Mouse (Mus musculus): ENCODE measurements around the gene Uggt1. TPM values are rescaled to one million over a fixed set of nuclear protein-coding genes. Genes with fewer than 3 reads are reported as not detected.

Gene Uggt1
- polyA plus RNA-seq, 1 experiment, result 0.18 TPM

GRCm38 (mm10) chr1:36233218-36233617 lies 11.3 kb downstream of the Uggt1 start:
- peaks cover 66% of the 10 kb centered on the region for H3K36me3 ChIP-seq (ENCODE audit: control insufficient read depth)
- no peaks in the 10 kb centered on the region for H3K9me3 ChIP-seq (ENCODE audit: control insufficient read depth, low read length)
- H3K4me3 ChIP-seq (replicated peaks), result no peak overlapping the region
- no peaks in the 10 kb centered on the region for H3K27me3 ChIP-seq (ENCODE audit: control insufficient read depth)
- no peak for TF ChIP-seq TAL1 (IDR thresholded peaks at IDR 0.05; ENCODE audit: low read length)
- TF ChIP-seq GATA1 (IDR thresholded peaks at IDR 0.05; ENCODE audit: low read length), result no peak
- H3K4me1 ChIP-seq (ENCODE audit: control insufficient read depth), result no peaks in the 10 kb centered on the region; the same call in 1 of the 2 replicates

- no peak overlapping the region for H3K4me3 ChIP-seq (replicated peaks)
- H3K9me3 ChIP-seq (ENCODE audit: control insufficient read depth, low read length), result no peaks in the 10 kb centered on the region
- no peak for TF ChIP-seq TAL1 (IDR thresholded peaks at IDR 0.05; ENCODE audit: low read length)
- TF ChIP-seq GATA1 (IDR thresholded peaks at IDR 0.05; ENCODE audit: low read length), result no peak
- H3K36me3 ChIP-seq (ENCODE audit: control insufficient read depth), result peaks cover 80% of the 10 kb centered on the region
- H3K4me1 ChIP-seq (ENCODE audit: control insufficient read depth), result no peaks in the 10 kb centered on the region
- H3K27me3 ChIP-seq (ENCODE audit: control insufficient read depth), result no peaks in the 10 kb centered on the region
These were observed 13.4 kb downstream of the Uggt1 start for GRCm38 (mm10) chr1:36230919-36231705.

GRCm38 (mm10) chr1:36228461-36228860 lies 16.1 kb downstream of the Uggt1 start:
- Histone ChIP-seq H3K4me1 (ENCODE audit: control insufficient read depth) (no peaks in the 10 kb centered on the region), H3K27me3 (ENCODE audit: control insufficient read depth) (no peaks in the 10 kb centered on the region), H3K36me3 (ENCODE audit: control insufficient read depth) (peaks cover 83% of the 10 kb centered on the region), H3K9me3 (ENCODE audit: control insufficient read depth, low read length) (no peaks in the 10 kb centered on the region), H3K4me3 (replicated peaks) (no peak overlapping the region)
- no peak for TF ChIP-seq TAL1 (IDR thresholded peaks at IDR 0.05; ENCODE audit: low read length)
- no peak for TF ChIP-seq GATA1 (IDR thresholded peaks at IDR 0.05; ENCODE audit: low read length)

- no peaks in the 10 kb centered on the region for H3K27me3 ChIP-seq (ENCODE audit: control insufficient read depth)
- H3K9me3 ChIP-seq (ENCODE audit: control insufficient read depth, low read length), result no peaks in the 10 kb centered on the region
- TF ChIP-seq GATA1 (IDR thresholded peaks at IDR 0.05; ENCODE audit: low read length) (no peak), TAL1 (IDR thresholded peaks at IDR 0.05; ENCODE audit: low read length) (no peak)
- H3K36me3 ChIP-seq (ENCODE audit: control insufficient read depth), result peaks cover 88% of the 10 kb centered on the region
- no peak overlapping the region for H3K4me3 ChIP-seq (replicated peaks)
- no peaks in the 10 kb centered on the region for H3K4me1 ChIP-seq (ENCODE audit: control insufficient read depth)
These were observed 19.9 kb downstream of the Uggt1 start for GRCm38 (mm10) chr1:36224648-36225047.

- no peak for TF ChIP-seq TAL1 (IDR thresholded peaks at IDR 0.05; ENCODE audit: low read length)
- TF ChIP-seq GATA1 (IDR thresholded peaks at IDR 0.05; ENCODE audit: low read length), result no peak
- Histone ChIP-seq H3K36me3 (ENCODE audit: control insufficient read depth) (peaks cover 74% of the 10 kb centered on the region), H3K27me3 (ENCODE audit: control insufficient read depth) (no peaks in the 10 kb centered on the region), H3K4me1 (ENCODE audit: control insufficient read depth) (peaks cover 20% of the 10 kb centered on the region), H3K9me3 (ENCODE audit: control insufficient read depth, low read length) (no peaks in the 10 kb centered on the region), H3K4me3 (replicated peaks) (no peak overlapping the region)
These were observed 30.2 kb downstream of the Uggt1 start for GRCm38 (mm10) chr1:36214324-36214723.

- TF ChIP-seq GATA1 (IDR thresholded peaks at IDR 0.05; ENCODE audit: low read length) (no peak), TAL1 (IDR thresholded peaks at IDR 0.05; ENCODE audit: low read length) (no peak)
- Histone ChIP-seq H3K4me1 (ENCODE audit: control insufficient read depth) (peaks cover 2% of the 10 kb centered on the region), H3K36me3 (ENCODE audit: control insufficient read depth) (peaks cover 74% of the 10 kb centered on the region), H3K9me3 (ENCODE audit: control insufficient read depth, low read length) (no peaks in the 10 kb centered on the region), H3K27me3 (ENCODE audit: control insufficient read depth) (no peaks in the 10 kb centered on the region), H3K4me3 (replicated peaks) (no peak overlapping the region)
These were observed 42.8 kb downstream of the Uggt1 start for GRCm38 (mm10) chr1:36201739-36202138.

- Histone ChIP-seq H3K36me3 (ENCODE audit: control insufficient read depth) (peaks cover 97% of the 10 kb centered on the region), H3K4me3 (replicated peaks) (no peak overlapping the region), H3K27me3 (ENCODE audit: control insufficient read depth) (no peaks in the 10 kb centered on the region), H3K4me1 (ENCODE audit: control insufficient read depth) (no peaks in the 10 kb centered on the region), H3K9me3 (ENCODE audit: control insufficient read depth, low read length) (no peaks in the 10 kb centered on the region)
- TF ChIP-seq GATA1 (IDR thresholded peaks at IDR 0.05; ENCODE audit: low read length) (no peak), TAL1 (IDR thresholded peaks at IDR 0.05; ENCODE audit: low read length) (no peak)
These were observed 50.0 kb downstream of the Uggt1 start for GRCm38 (mm10) chr1:36194482-36194881.

GRCm38 (mm10) chr1:36191966-36192365 lies 52.6 kb downstream of the Uggt1 start:
- no peak overlapping the region for H3K4me3 ChIP-seq (replicated peaks)

GRCm38 (mm10) chr1:36180038-36180437 lies 64.5 kb downstream of the Uggt1 start:
- Histone ChIP-seq H3K9me3 (ENCODE audit: control insufficient read depth, low read length) (no peaks in the 10 kb centered on the region), H3K36me3 (ENCODE audit: control insufficient read depth) (peaks cover 94% of the 10 kb centered on the region), H3K4me3 (replicated peaks) (no peak overlapping the region), H3K4me1 (ENCODE audit: control insufficient read depth) (peaks cover 3% of the 10 kb centered on the region), H3K27me3 (ENCODE audit: control insufficient read depth) (no peaks in the 10 kb centered on the region)
- TF ChIP-seq GATA1 (IDR thresholded peaks at IDR 0.05; ENCODE audit: low read length) (no peak), TAL1 (IDR thresholded peaks at IDR 0.05; ENCODE audit: low read length) (no peak)

More at GRCm38 (mm10) chr1:36191966-36192365, 52.6 kb downstream of the Uggt1 start:
- H3K36me3 ChIP-seq (ENCODE audit: control insufficient read depth), result peaks cover 97% of the 10 kb centered on the region
- TF ChIP-seq GATA1 (IDR thresholded peaks at IDR 0.05; ENCODE audit: low read length) (no peak), TAL1 (IDR thresholded peaks at IDR 0.05; ENCODE audit: low read length) (no peak)
- no peaks in the 10 kb centered on the region for H3K27me3 ChIP-seq (ENCODE audit: control insufficient read depth)
- H3K9me3 ChIP-seq (ENCODE audit: control insufficient read depth, low read length), result no peaks in the 10 kb centered on the region
- H3K4me1 ChIP-seq (ENCODE audit: control insufficient read depth), result no peaks in the 10 kb centered on the region
